Mouse (Mus musculus) adrenal gland, postnatal 4 days (tissue): ENCODE measurements around the gene Ldb3. TPM values are rescaled to one million over a fixed set of nuclear protein-coding genes. Genes with fewer than 3 reads are reported as not detected.

ENCODE experiments used
- DNase-seq, 2 experiments: peaks; one replicate each; pipeline ENCODE4 v3.0.0; 2021 to 2022; ENCODE audit warnings: low spot score in 2 of 2, mixed read lengths in 2 of 2
- total RNA-seq, 2 experiments: library from RNA; stranded (reverse); gene quantifications; 2 replicates each; pipeline ENCODE4 v1.2.3; 2021

Ldb3 gene
- total RNA-seq, 2 experiments from 2014 or later: 14.3 to 37.2 TPM

DNA sequence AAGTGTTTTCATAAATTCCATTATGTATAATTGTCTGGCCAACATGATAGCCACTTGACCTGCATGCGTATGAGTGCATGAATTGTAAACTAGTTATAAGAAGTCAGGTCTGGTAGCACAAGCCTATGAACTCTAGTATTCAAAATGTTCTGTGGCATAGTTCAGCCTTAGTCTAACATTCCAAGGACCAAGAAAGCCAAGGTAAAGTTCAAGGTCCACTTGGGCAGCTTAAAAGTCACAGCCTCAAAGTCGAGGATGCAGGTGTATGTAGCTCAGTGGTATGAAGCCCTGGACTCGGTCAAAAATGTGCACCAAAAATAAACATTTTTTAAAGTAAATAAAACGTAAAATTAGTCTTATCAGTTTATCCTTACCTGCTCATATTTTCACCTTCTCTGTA is 75.9 kb downstream of the Ldb3 start:
- DNase-seq: no peak

- DNase-seq: no peak
Observed at GRCm38 (mm10) chr14:34511901-34512300, 76.6 kb downstream of the Ldb3 start.

DNA sequence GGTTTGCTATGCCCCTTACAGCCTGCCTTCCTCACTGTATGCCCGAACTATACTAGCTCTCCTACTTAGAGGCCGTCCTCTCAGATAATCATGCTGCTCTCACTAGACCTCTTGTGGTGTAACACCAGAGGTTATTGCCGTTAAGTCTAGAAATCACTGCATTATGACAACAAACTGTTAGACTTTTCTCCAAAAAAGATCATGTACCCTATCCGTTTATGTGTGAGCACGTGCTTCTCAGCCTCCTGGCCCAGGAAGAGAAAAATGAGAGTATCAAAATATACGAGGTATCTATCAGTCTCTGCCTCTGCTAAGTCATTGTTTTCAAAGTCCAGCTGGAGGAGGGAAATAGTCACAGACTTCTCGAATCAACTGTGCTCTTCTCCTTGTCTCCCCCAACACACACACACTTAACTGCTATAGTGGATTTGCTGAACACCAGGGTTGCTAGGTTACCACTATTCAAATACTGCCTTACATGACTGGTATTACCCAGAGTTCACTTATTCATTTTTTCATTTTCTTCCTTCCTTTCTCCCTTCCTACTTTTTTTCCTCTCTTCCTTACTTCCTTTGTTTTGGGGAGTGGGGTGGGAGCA is 79.5 kb downstream of the Ldb3 start:
- DNase-seq: no peak

- DNase-seq: peak in 1 of 2 experiments; percentile 15
Observed at GRCm38 (mm10) chr14:34508187-34508840, 80.2 kb downstream of the Ldb3 start.

DNA sequence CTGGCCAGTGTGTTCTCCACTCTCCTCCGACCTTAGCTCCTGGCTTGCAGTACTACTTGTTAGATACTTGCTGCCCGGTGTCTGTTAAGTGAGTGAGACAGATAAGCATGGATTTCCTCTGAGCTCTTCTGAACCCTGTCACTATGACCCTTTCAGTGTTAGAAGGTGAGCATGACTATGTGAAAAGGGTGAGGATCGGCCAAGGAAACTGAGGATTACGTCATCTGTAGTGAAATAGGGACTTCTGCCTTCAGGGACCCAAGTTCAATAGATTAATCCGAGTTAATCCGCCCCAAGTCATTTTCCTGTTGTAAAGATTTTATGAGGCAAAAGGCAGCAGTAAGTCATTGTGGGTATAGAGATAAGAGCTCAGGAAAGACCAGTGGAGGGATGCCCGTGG is 83.2 kb downstream of the Ldb3 start:
- no peak for DNase-seq

- no peak for DNase-seq
Observed at GRCm38 (mm10) chr14:34504377-34504776, 84.1 kb downstream of the Ldb3 start.

- DNase-seq: no peak
Observed at GRCm38 (mm10) chr14:34503759-34504158, 84.7 kb downstream of the Ldb3 start.

DNA sequence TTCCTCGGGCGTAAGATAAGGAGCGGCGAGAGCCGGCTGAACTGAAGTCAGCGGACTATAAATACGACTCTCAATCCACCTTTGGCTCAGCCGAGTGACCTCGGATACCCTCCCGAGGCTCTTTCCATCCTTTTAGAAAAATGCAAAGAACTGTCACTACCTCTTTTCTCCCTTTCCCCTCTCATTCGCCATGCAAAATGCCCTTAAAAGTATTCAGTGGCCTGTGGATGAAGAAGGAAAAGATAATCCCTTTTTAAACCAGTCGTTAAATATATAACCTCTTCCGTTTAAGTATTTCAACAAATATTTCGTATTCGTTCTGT is 85.2 kb downstream of the Ldb3 start, which contains the start of gene Bmpr1a:
Bmpr1a (minus strand) TSS at position 17 of the 323 bp plus-strand sequence.
- no peak for DNase-seq

DNA sequence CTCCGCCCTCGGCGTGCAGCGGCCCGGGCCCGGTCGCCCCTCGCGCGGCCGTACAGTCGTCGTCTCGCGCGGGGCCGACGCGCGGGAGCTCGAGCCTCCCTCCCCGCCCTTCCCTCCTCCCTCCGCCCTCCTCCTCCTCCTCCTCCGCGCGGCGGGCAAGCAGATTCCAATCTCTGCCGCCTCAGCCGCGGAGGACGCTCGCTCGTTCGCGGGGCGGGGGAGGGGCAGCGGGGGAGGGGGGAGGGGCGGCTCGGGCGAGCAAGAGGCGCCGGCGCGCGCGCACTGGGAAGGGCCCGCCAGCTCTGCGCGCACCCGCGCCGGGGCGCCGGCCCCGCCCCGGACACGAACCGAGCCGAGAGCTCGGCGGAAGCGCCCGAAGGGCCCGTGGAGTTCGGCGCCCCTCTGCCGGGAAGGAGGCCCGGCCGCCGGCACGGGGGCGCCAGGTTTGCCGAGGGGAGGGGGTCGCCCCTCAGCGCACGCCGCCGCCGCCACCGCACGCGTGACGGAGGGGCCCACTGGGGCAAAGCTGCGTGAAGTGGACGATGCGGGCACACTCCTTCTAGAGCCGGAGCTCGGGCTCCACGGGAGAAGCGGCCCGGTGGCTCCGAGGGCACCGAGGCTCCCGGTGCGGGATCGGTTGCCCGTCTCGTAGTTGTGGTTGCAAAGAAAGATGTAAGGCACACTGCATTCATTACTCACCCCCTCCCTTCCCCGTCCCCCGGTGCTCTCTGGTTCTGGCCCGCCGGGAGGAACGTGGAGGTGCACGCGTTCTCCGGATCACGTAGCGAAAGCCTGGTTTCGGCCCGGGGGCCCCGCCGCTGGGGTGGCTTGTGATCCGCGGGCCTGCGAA is 85.8 kb downstream of the Ldb3 start:
- peak; percentile 82 to 86 for DNase-seq

DNA sequence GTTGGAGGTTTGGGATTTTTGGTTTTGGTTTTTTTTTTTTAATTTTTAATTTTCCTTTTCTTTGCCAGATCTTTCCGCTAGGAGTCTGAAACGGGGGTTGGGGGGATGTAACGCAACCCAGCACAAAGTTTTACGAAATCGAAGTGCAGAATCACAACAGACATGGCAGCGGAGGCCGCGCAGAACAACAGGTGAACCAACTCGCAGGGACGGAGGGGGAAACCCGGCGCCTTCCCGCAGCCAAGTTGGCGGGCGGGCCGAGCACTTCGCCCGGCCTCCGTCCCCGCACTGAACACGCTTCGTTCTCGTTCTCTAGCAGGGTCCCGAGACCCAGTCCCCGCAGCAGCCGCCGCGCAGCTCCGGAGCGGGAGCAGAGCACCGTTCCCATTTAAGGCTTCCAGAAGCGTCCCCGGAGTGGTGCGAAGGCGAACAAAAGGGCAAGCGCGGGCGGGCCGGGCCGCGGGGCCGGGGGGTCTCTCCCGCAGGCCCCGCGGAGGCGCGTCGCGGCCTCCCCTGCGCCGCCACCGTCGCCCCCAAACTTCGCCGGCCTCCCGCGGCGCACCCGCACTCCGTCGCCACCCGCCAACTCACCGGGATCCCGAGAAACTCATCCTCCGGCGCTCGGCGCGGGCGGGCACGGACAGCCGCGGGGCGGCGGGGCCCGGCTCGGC is 86.5 kb downstream of the Ldb3 start:
- DNase-seq: peak; percentile 14 to 21

DNA sequence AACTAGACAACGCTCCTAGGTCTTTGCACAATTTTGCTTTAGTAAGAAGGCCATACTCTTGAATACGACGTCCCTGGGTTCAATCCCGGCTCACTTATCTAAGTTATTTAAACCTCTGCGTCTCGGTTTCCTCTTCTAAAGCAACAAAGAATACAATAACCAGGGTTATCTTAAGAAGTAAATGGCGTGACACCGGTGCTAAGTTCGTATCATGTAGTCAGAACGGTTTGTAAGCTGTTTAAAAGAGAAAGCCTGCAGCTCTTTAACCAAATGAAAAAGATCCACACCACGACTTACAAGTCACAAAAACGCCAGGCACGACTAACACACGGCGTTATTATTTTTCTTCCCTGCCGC is 87.1 kb downstream of the Ldb3 start:
- no peak for DNase-seq

DNA sequence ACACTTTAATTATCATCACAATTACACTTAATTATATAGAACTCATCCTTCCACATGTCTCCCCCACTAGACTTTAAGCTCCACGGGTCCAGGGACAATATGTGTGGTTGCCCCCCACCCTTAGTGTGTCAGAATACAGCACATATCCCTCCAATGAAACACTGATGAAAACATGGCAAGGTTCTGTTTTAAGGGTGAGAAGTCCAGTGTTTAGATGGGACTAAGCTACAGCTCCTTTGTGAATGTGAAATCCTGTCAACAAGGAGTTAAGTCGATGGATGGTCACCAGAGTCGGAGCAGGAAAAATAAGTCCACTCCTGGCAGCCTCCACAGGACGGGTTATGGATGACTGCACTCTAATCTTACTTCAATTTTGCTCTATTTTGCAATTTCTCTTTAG is 88.2 kb downstream of the Ldb3 start:
- DNase-seq: no peak

DNA sequence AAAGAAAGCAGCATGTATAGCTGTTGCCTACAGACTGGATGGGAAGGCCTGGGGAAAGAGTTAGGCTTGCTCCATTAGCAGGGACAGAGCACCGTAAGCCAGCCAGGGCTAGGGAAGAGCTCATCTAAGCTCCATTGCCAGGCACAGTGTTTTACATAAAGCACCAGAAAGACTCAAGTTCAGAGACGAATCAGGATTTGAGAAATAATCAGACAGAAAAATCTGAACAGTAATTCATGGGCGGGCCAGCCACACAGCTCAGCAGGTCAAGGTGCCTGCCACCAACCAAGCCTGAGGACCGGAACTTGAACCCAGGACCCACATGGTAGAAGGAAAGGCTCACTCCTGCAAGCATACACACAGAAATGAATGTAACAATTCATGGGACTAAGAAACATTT is 88.8 kb downstream of the Ldb3 start:
- DNase-seq: no peak

- DNase-seq: no peak
Observed at GRCm38 (mm10) chr14:34497346-34497745, 91.1 kb downstream of the Ldb3 start.

DNA sequence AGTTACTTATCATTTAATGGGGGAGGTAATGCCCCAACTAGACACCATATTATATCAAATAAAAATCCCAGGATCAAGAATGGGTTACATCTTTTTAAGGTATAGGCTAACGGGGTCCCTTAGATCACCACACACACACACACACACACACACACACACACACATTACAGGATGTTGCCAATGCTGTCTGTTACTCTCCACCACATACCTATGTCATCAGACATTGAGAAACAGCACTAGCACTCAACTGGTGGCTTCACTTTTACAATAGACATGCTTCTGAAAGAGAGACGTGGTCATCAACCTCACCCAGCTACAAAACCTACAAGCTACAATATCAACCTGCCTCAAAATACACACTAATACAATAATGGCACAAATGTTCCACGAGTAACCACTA is 94.8 kb downstream of the Ldb3 start:
- DNase-seq: no peak

DNA sequence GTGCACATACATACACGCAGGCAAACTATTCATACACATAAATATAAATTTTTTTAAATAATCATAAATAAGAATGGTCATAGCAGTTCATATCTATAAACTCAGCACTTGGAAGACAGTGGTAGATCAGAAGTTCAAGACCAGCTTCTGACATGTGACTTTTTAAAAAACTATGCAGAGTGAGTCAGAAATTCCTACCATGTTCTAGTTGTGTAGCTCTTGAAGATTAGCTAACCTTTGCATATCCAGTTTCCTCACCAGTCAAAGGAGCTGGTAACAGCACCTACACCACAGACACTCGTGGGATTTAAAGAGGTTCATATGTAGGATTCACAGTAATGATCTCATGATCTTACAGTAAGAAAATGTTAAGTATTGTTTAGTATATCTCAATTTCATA is 95.8 kb downstream of the Ldb3 start:
- no peak for DNase-seq

DNA sequence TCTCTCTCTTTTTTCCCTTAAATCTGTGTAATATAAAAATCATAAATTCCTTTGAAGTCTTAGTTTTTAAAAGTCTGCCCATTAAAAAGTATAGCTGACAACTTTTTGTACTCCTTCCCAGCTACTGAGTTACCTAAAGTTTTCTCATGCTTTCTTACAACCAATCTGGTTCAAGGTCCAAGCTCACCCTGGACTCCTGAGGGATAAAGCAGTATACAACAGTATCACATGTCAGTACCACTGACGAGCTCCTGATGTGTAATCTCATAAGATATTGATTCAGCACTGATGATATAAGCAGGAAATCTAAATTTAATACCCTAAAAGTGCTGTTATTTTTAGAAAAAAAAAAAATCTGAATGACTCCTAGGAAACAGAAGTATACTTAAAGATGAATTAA is 97.5 kb downstream of the Ldb3 start:
- DNase-seq: no peak

GRCm38 (mm10) chr14:34489928-34490327 is 98.6 kb downstream of the Ldb3 start:
- no peak for DNase-seq

- no peak for DNase-seq
Observed at GRCm38 (mm10) chr14:34486169-34486568, 102.3 kb downstream of the Ldb3 start.

GRCm38 (mm10) chr14:34483469-34484341 is 104.8 kb downstream of the Ldb3 start:
- no peak for DNase-seq
